Mouse (Mus musculus) heart, embryonic 16.5 days (tissue): ENCODE results near the gene Gm21969. TPM values are rescaled to one million over a fixed set of nuclear protein-coding genes. Genes with fewer than 3 reads are reported as not detected.

Experiments used
- ATAC-seq: fragments of 200-750 bp; cut with Nextera tagmentation; replicated peaks from 2 replicates; pipeline ENCODE4 v1.8.0; 2017; ENCODE audit warnings: moderate number of reproducible peaks; ENCODE audit not compliant: insufficient read depth, low FRiP score; ENCODE audit errors: extremely low read depth
- H3K27ac ChIP-seq: fragments of 300-500 bp; sonication (generic); 2 replicates; pipeline ENCODE4 v1.5.1; 2014; ENCODE audit warnings: mild to moderate bottlenecking, low read length, control low read depth, moderate library complexity
- H3K27me3 ChIP-seq: fragments of 300-500 bp; sonication (generic); 2 replicates; pipeline ENCODE4 v1.6.1; 2014; ENCODE audit warnings: low read length, mixed read lengths; ENCODE audit not compliant: control insufficient read depth, insufficient read depth
- H3K36me3 ChIP-seq: fragments of 300-500 bp; sonication (generic); 2 replicates; pipeline ENCODE4 v1.6.1; 2014; ENCODE audit not compliant: control insufficient read depth, insufficient read depth
- H3K4me1 ChIP-seq: fragments of 300-500 bp; sonication (generic); 2 replicates; pipeline ENCODE4 v1.6.1; 2014; ENCODE audit warnings: low read length, mixed read lengths; ENCODE audit not compliant: control insufficient read depth, insufficient read depth
- H3K4me2 ChIP-seq: fragments of 300-500 bp; sonication (generic); 2 replicates; pipeline ENCODE4 v1.6.1; 2014; ENCODE audit warnings: low read depth, mild to moderate bottlenecking, control low read depth, low read length
- H3K4me3 ChIP-seq: fragments of 300-500 bp; sonication (generic); 2 replicates; pipeline ENCODE4 v1.5.1; 2014; ENCODE audit warnings: mild to moderate bottlenecking, control low read depth, low read length
- H3K9ac ChIP-seq: fragments of 300-500 bp; sonication (generic); 2 replicates; pipeline ENCODE4 v1.6.1; 2014; ENCODE audit warnings: low read length, control low read depth
- H3K9me3 ChIP-seq: fragments of 300-500 bp; sonication (generic); replicated peaks from 2 replicates; pipeline ENCODE4 v1.6.1; 2016; ENCODE audit warnings: low read length; ENCODE audit not compliant: control insufficient read depth
- whole genome bisulfite sequencing: fragments of 180-500 bp; shearing (Covaris S2); extraction: QIAGEN DNeasy Blood & Tissue Kit; methylation state at CpG from one replicate; pipeline ENCODE4 v1.1.7; 2014; 5-methylcytosine and 5-hydroxymethylcytosine counted together
- polyA plus RNA-seq: library from polyadenylated mRNA; unstranded; fragments of >200 nt; fragmentation: Nextera tagmentation; extraction: Ambion mirVana; gene quantifications from 2 replicates; pipeline ENCODE4 v1.2.1, GENCODE M21; 2015

The Gm21969 gene
- polyA plus RNA-seq, 1 experiment from 2014 or later, result not detected

GRCm38 (mm10) chr4:139575673-139576003, 27.3 kb upstream of the Gm21969 start:
- Histone ChIP-seq H3K4me1 (peaks cover 48% of the 10 kb centered on the region), H3K27ac (peak overlapping the region; percentile 83), H3K9ac (peak overlapping the region; percentile 92), H3K4me3 (peak overlapping the region; percentile 88), H3K9me3 (no peaks in the 10 kb centered on the region), H3K36me3 (no peaks in the 10 kb centered on the region), H3K27me3 (no peaks in the 10 kb centered on the region), H3K4me2 (peak overlapping the region; percentile 98)
- ATAC-seq, result no peak
- WGBS, result 8% methylated on average over 14 of the region's 14 CpGs

DNA sequence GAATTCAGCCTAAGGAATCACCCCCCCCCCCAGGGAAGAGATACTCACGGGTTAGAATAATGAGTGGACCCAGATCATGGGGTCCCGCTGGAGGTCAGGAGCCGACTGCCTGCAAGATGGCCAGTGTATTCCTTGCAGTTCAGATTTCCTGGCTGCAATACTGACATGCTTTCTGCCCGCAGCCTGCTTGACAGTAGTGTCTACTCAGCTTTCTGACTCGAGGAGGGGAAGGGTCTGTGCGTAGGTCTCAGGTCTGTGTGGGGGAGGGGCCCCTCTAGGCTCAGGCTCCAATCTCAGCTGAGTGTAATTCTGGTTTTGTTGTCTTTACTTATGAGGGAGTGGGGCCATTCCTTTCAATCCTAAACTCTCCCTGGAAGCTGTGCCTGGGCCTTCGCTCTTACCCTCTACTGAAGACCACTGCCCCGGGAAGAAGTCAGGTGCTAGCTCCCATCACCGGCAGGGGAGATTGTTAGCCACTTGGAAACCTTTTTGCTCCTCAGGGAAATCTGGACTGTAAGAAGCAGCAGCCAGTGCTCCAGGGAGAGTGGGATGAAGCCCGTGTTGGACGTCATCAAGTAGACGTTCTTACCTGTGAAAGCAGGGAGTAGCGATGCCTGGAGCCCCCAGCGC, 26.6 kb upstream of the Gm21969 start:
- no peaks in the 10 kb centered on the region for H3K27me3 ChIP-seq
- no peak for ATAC-seq
- H3K36me3 ChIP-seq, result no peaks in the 10 kb centered on the region
- peak overlapping the region; percentile 98 for H3K4me2 ChIP-seq
- H3K9me3 ChIP-seq, result no peaks in the 10 kb centered on the region
- peak overlapping the region; percentile 88 for H3K4me3 ChIP-seq
- H3K27ac ChIP-seq, result no peak overlapping the region
- H3K9ac ChIP-seq, result peak overlapping the region; percentile 92
- H3K4me1 ChIP-seq, result peaks cover 55% of the 10 kb centered on the region
- 46% methylated on average over 14 of the region's 14 CpGs for WGBS

DNA sequence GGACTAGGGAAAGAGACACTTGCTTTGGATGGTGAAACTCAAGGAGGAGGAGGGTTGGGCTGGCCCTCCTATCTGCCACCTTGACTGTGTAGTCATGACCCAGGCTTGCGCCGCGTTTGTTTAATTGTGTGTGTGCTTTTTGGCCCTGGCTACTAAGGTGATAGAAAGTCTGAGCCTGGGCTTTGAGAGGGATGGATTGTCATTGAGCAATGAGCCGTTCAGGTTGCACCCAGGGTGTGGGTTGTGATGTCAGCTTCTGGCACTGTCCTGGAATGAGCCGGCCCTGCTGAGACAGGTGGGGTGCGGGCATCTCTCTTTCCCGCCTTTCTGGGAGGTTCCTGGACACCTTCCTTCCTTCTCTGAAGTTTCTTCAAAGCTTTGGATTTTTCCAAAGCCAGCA, 26.0 kb upstream of the Gm21969 start:
- peak overlapping the region; percentile 98 for H3K4me2 ChIP-seq
- no peaks in the 10 kb centered on the region for H3K9me3 ChIP-seq
- no peak overlapping the region for H3K27ac ChIP-seq
- peak overlapping the region; percentile 88 for H3K4me3 ChIP-seq
- no peaks in the 10 kb centered on the region for H3K36me3 ChIP-seq
- no peaks in the 10 kb centered on the region for H3K27me3 ChIP-seq
- WGBS, result 79% methylated on average over 7 of the region's 7 CpGs
- no peak for ATAC-seq
- H3K9ac ChIP-seq, result peak overlapping the region; percentile 92
- H3K4me1 ChIP-seq, result peaks cover 62% of the 10 kb centered on the region

DNA sequence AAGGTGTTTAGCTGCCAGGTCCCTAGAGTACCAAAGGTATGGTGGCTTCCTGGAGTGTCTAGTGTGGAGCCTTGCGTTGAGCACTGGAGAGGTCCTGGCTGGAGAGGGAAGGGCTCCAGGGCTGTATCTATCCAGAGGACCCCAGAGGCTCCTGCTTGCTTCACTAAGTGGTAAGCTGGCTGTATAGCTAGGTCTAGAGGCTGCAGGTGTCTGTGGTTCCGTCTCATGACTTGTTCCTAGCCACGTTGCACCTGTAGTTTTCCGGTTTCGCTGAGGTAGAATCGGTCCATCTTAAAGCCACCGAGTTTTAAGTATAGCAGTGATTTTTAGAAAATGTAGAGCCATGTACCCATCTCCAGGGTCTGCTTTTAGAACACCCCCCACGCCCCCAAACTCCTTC, 24.6 kb upstream of the Gm21969 start:
- no peaks in the 10 kb centered on the region for H3K9me3 ChIP-seq
- H3K9ac ChIP-seq, result peak overlapping the region; percentile 21; the same call in 1 of the 2 replicates
- H3K4me1 ChIP-seq, result peaks cover 69% of the 10 kb centered on the region
- peak overlapping the region; percentile 10; the same call in 1 of the 2 replicates for H3K27ac ChIP-seq
- ATAC-seq, result no peak
- peak overlapping the region; percentile 14; the same call in 1 of the 2 replicates for H3K4me3 ChIP-seq
- no peaks in the 10 kb centered on the region for H3K27me3 ChIP-seq
- no peaks in the 10 kb centered on the region for H3K36me3 ChIP-seq
- 83% methylated on average over 8 of the region's 8 CpGs for WGBS
- peak overlapping the region; percentile 50 for H3K4me2 ChIP-seq

GRCm38 (mm10) chr4:139579003-139579402, 24.0 kb upstream of the Gm21969 start:
- Histone ChIP-seq H3K4me1 (peaks cover 69% of the 10 kb centered on the region), H3K9me3 (no peaks in the 10 kb centered on the region), H3K27me3 (no peaks in the 10 kb centered on the region), H3K4me2 (peak overlapping the region; percentile 50), H3K36me3 (no peaks in the 10 kb centered on the region), H3K9ac (0 out of 2 replicates have a peak overlapping the region, but pooled peaks have one; percentile 21), H3K27ac (peak overlapping the region; percentile 43), H3K4me3 (peak overlapping the region; percentile 14; the same call in 1 of the 2 replicates)
- no peak for ATAC-seq
- WGBS, result 28% methylated on average over 10 of the region's 10 CpGs

GRCm38 (mm10) chr4:139579466-139579865, 23.5 kb upstream of the Gm21969 start:
- WGBS, result 39% methylated on average over 6 of the region's 6 CpGs
- Histone ChIP-seq H3K4me3 (no peak overlapping the region; the same call in 1 of the 2 replicates), H3K9me3 (no peaks in the 10 kb centered on the region), H3K27ac (peak overlapping the region; percentile 90), H3K9ac (peak overlapping the region; percentile 74; the same call in 1 of the 2 replicates), H3K4me1 (peaks cover 73% of the 10 kb centered on the region), H3K4me2 (peak overlapping the region; percentile 50; the same call in 1 of the 2 replicates), H3K36me3 (no peaks in the 10 kb centered on the region), H3K27me3 (no peaks in the 10 kb centered on the region)
- ATAC-seq, result no peak

GRCm38 (mm10) chr4:139580663-139581336, 22.2 kb upstream of the Gm21969 start:
- 3% methylated on average over 15 of the region's 15 CpGs for WGBS
- no peaks in the 10 kb centered on the region for H3K27me3 ChIP-seq
- peak overlapping the region; percentile 30 for H3K4me3 ChIP-seq
- peak overlapping the region; percentile 47 for H3K4me2 ChIP-seq
- H3K4me1 ChIP-seq, result peaks cover 74% of the 10 kb centered on the region
- H3K36me3 ChIP-seq, result no peaks in the 10 kb centered on the region
- peak overlapping the region; percentile 90 for H3K27ac ChIP-seq
- peak overlapping the region; percentile 74 for H3K9ac ChIP-seq
- H3K9me3 ChIP-seq, result no peaks in the 10 kb centered on the region
- peak; percentile 61 for ATAC-seq

DNA sequence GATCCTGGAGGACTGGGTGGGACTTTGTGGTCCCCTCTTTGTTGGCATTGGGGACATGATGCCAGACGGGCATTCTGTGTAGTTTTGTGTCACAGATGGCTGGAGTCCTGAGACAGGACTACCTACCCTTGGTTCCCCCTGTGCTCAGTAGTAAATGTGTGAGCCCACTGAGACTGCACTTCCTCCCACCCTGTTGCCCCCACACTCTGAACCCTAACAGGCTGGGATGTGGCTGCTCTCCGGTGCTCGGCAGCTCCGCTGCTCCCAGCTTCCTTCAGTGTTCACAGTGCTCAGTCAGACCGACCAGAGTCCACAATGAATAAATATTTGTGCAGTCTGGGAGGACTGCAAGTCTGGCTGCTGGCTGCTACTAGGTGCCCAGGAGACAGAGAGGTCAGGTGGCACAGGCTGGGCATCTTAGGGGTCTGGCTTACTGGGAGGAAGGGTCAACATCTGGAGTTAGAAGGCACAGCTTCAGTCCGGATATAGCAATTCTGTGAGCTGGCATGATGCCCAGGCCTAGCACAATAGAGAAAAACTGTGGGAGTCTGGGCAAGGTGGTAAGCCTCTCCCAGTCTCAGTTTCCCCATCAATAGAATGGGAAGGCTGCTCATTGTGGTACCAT, 21.4 kb upstream of the Gm21969 start:
- Histone ChIP-seq H3K4me3 (peak overlapping the region; percentile 30), H3K9ac (peak overlapping the region; percentile 74), H3K27ac (peak overlapping the region; percentile 90), H3K27me3 (no peaks in the 10 kb centered on the region), H3K36me3 (no peaks in the 10 kb centered on the region), H3K4me1 (peaks cover 70% of the 10 kb centered on the region), H3K9me3 (no peaks in the 10 kb centered on the region), H3K4me2 (peak overlapping the region; percentile 47)
- 0 out of 2 replicates have a peak, but pooled peaks have one; percentile 7 for ATAC-seq
- WGBS, result 21% methylated on average over 6 of the region's 6 CpGs

DNA sequence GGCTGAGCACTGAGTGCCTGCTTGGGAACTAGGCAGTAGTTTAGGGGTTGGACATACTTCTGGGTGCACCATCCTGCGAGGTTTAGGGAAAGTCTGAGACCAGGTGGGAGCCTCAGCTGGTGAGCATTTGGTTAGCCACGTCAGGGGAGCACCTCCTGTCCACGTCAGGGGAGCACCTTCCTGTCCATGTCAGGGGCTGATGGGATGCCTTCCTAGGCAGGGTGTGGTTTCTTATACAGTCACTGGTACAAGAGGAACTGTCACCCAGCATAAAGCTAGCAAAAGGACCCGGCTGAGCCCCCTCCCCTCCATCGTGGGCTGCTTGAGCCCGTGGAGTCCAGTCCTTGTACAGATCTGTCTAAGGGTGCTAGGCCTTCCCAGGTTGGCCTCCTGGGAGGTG, 20.6 kb upstream of the Gm21969 start:
- WGBS, result 72% methylated on average over 6 of the region's 6 CpGs
- Histone ChIP-seq H3K27me3 (no peaks in the 10 kb centered on the region), H3K4me3 (no peak overlapping the region), H3K4me1 (peaks cover 67% of the 10 kb centered on the region), H3K27ac (peak overlapping the region; percentile 19; the same call in 1 of the 2 replicates), H3K9me3 (no peaks in the 10 kb centered on the region), H3K36me3 (no peaks in the 10 kb centered on the region), H3K4me2 (no peak overlapping the region), H3K9ac (no peak overlapping the region)
- no peak for ATAC-seq
